Mouse (Mus musculus): ENCODE measurements around the gene Sptbn1.
A peak's percentile ranks its signal among the peaks of the same experiment; 100 is the strongest.
"Not testable (repeated sequence)": the region's sequence is repeated elsewhere in the genome, so short reads cannot be mapped to it uniquely, and the experiment has no call there.

Sptbn1 gene

GRCm38 (mm10) chr11:30255211-30255610 is 12.8 kb downstream of the Sptbn1 start:
- not testable (repeated sequence) for DNase-seq (ENCODE audit: low read depth)

- DNase-seq (ENCODE audit: low read depth), result no peak
These were observed 16.6 kb downstream of the Sptbn1 start for GRCm38 (mm10) chr11:30251294-30251904.

GRCm38 (mm10) chr11:30249452-30250016 is 18.4 kb downstream of the Sptbn1 start:
- no peak for DNase-seq (ENCODE audit: low read depth)

- no peak for DNase-seq (ENCODE audit: low read depth)
These were observed 20.9 kb downstream of the Sptbn1 start for GRCm38 (mm10) chr11:30247106-30247505.

GRCm38 (mm10) chr11:30246161-30246560 is 21.8 kb downstream of the Sptbn1 start:
- DNase-seq (ENCODE audit: low read depth), result no peak

- DNase-seq (ENCODE audit: low read depth), result no peak
These were observed 23.8 kb downstream of the Sptbn1 start for GRCm38 (mm10) chr11:30244172-30244571.

GRCm38 (mm10) chr11:30243591-30243990 is 24.4 kb downstream of the Sptbn1 start:
- no peak for DNase-seq (ENCODE audit: low read depth)

- no peak for DNase-seq (ENCODE audit: low read depth)
These were observed 27.1 kb downstream of the Sptbn1 start for GRCm38 (mm10) chr11:30240861-30241260.

- no peak for DNase-seq (ENCODE audit: low read depth)
These were observed 30.0 kb downstream of the Sptbn1 start for GRCm38 (mm10) chr11:30237960-30238359.

GRCm38 (mm10) chr11:30236681-30237242 is 31.2 kb downstream of the Sptbn1 start:
- no peak for DNase-seq (ENCODE audit: low read depth)

- no peak for DNase-seq (ENCODE audit: low read depth)
These were observed 32.3 kb downstream of the Sptbn1 start for GRCm38 (mm10) chr11:30235666-30236065.

- DNase-seq (ENCODE audit: low read depth), result no peak
These were observed 32.8 kb downstream of the Sptbn1 start for GRCm38 (mm10) chr11:30235218-30235617.

GRCm38 (mm10) chr11:30233946-30234345 is 34.0 kb downstream of the Sptbn1 start:
- no peak for DNase-seq (ENCODE audit: low read depth)

GRCm38 (mm10) chr11:30232082-30232481 is 35.9 kb downstream of the Sptbn1 start:
- no peak for DNase-seq (ENCODE audit: low read depth)

- no peak for DNase-seq (ENCODE audit: low read depth)
These were observed 36.6 kb downstream of the Sptbn1 start for GRCm38 (mm10) chr11:30231336-30231735.

- DNase-seq (ENCODE audit: low read depth), result no peak
These were observed 37.6 kb downstream of the Sptbn1 start for GRCm38 (mm10) chr11:30230330-30230771.

GRCm38 (mm10) chr11:30226756-30227155 is 41.2 kb downstream of the Sptbn1 start:
- DNase-seq (ENCODE audit: low read depth), result no peak

- no peak for DNase-seq (ENCODE audit: low read depth)
These were observed 43.4 kb downstream of the Sptbn1 start for GRCm38 (mm10) chr11:30224599-30224998.

GRCm38 (mm10) chr11:30222636-30223035 is 45.3 kb downstream of the Sptbn1 start:
- DNase-seq (ENCODE audit: low read depth), result peak; percentile 12

- DNase-seq (ENCODE audit: low read depth), result no peak
These were observed 46.9 kb downstream of the Sptbn1 start for GRCm38 (mm10) chr11:30221043-30221442.

- DNase-seq (ENCODE audit: low read depth), result no peak
These were observed 49.6 kb downstream of the Sptbn1 start for GRCm38 (mm10) chr11:30218386-30218785.

GRCm38 (mm10) chr11:30217496-30217895 is 50.5 kb downstream of the Sptbn1 start:
- no peak for DNase-seq (ENCODE audit: low read depth)

GRCm38 (mm10) chr11:30211663-30212416 is 56.1 kb downstream of the Sptbn1 start:
- no peak for DNase-seq (ENCODE audit: low read depth)

Measured in c-Kit-positive CD71-negative TER-119-negative erythroid progenitor cells, embryonic 14.5 days (primary cell).